Mouse (Mus musculus) spleen, adult 18-20 months (tissue): Measurements from ENCODE around the gene Pcgf1.

ENCODE experiments used
- DNase-seq, 2 experiments: peaks; one replicate each; pipeline ENCODE4 v3.0.0; 2022; ENCODE audit warnings: mixed read lengths in 2 of 2

Gene Pcgf1

GRCm38 (mm10) chr6:83103130-83103650, 25.5 kb downstream of the Pcgf1 start:
- no peak for DNase-seq

DNA sequence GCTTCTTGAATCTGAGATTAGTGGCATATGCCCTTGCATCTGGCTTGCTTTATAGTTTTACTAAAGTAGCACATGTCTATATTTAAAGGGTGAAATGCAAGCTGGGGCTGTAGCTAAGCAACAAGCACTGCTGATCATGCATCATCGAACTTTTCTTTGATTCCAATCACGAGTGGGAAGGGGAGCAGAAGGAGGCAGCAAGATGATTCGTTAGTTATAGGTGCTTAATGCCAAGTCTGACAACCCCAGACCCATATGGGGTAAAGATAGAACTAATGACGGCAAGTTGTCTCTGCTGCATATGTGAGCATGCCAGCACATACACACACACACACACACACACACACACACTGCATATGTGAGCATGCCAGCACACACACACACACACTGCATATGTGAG, 26.5 kb downstream of the Pcgf1 start:
- no peak for DNase-seq

- DNase-seq, result peak; percentile 62 to 79
Measured at GRCm38 (mm10) chr6:83107566-83108400, 30.1 kb downstream of the Pcgf1 start.

DNA sequence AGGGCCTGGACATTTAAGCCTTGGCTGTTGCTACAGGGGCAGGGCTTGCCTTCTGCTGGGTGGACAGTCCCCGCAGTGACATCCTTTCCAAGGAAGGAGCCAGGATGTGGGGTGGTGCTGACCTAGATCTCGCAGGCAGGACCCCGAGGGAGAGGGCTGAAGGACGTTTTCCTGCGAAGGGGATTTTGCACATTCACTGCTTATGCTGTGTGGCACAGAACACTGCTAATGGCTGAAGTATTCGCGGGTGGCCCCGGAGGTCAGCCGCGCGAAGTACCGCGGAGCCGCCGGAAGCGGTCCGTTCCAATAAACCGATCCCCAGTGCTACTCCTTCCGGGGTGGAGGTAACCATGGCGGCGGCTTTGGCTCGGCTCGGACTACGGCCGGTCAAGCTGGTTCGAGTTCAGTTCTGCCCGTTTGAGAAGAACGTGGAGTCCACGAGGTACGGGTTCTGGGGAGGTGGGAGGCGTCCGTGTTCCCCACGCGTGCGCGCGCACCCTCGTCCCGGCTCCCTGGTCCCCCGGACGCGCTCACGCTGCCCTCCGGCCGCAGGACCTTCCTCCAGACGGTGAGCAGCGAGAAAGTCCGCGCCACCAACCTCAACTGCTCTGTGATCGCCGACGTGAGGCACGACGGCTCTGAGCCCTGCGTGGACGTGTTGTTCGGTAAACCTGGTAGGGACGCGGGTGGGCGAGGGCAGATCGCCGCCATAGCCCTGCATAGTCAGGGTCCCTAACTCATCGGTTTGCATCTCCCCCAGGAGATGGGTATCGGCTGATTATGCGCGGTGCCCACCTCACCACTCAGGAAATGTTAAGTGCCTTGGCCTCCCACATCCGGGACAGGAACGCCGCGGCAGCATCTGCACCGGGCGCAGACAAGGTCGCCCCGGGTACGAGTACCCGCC, 31.3 kb downstream of the Pcgf1 start, which contains the start of gene Mrpl53:
Mrpl53 (plus strand) TSS at position 279 of the 907 bp plus-strand sequence.
- peak; percentile 65 to 80 for DNase-seq

GRCm38 (mm10) chr6:83111510-83112136, 34.0 kb downstream of the Pcgf1 start:
- no peak for DNase-seq

DNA sequence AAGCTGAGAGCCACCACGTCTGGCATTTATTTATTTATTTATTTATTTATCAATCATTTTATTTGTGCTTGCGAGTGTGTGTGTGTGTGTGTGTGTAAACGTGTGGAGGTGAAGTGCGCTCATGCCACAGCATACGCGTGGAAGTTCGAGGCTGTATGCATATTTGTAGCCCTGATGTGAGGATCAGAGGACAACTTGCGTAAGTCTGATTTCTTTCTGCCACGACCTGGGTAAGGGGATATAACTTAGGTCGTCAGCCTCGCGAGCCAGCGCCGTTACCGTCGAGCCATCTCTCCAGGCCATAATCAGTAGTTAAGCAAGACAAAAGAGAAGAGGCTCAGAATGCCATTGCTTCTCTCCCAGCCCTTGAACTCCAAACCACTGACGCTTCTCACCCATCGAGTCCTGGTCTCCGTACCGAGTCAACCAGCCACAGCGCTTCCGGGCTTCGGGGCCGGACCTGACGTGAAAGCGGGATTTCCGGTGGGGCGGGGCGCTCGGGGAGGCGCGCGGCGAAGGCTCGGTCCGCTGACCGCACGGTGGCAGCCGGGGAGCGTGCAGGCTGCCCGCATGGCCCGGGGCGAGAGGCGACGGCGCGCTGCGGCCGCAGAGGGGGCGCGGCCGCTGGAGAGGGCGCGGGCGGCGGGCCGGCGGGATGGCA, 37.5 kb downstream of the Pcgf1 start, which contains the start of gene Mogs:
Mogs (plus strand) TSS at position 486 of the 661 bp plus-strand sequence.
- peak; percentile 90 to 95 for DNase-seq

DNA sequence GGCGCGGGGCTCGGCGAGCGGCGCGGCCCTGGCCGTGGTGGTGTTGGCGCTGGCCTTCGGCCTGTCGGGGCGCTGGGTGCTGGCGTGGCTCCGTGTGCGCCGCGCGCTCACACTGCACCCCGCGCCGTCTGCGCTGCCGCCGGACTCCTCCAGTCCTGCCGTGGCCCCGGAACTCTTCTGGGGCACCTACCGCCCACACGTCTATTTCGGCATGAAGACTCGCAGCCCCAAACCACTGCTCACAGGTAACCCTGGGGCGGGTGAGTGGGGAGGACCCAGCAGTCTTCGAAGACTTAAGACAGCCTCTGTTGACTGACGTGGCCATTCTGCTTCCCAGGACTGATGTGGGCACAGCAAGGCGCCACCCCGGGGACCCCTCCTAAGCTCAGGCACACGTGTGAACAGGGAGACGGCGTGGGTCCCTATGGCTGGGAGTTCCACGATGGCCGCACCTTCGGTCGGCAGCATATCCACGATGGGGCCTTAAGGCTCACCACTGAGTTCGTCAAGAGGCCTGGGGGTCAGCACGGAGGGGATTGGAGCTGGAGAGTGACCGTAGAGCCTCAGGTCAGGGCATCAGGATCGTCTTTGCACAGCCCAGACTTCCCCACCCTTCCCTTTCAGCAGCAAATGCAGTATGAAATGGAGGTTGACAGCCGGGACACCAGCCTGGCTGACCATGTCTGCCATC, 38.2 kb downstream of the Pcgf1 start:
- no peak for DNase-seq

DNA sequence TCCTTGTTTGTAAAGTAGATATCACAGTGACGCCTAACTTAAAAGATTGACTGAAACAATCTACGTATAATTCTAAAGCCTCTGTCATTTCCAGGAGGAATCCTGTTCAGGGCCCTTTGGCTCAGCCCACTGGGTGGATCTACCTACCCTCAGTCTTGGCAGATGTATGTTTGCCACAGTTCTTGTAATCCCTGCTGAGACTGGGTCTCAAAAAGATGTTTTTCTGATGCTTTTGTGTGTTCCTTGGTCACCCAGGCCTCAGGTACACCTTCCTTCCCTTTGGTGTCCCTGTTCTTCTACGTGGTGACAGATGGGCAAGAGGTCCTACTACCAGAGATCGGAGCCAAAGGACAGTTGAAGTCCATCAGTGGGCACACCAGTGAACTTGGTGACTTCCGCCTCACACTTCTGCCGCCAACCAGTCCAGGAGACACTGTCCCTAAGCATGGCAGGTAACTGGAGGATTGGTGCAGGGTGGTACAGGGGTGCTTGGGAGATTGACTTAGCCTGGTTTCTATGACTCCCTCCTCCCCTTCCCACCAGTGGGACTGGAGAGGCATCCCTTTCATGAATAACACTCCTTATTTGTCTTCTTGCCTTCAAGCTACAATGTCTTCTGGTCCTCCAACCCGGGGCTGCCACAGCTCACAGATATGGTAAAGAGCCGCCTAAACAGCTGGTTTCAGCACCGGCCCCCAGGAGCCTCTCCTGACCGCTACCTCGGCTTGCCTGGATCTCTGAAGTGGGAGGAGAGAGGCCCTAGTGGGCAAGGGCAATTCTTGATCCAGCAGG, 38.9 kb downstream of the Pcgf1 start:
- DNase-seq, result no peak

- DNase-seq, result no peak
Measured at GRCm38 (mm10) chr6:83117165-83117438, 39.4 kb downstream of the Pcgf1 start.

DNA sequence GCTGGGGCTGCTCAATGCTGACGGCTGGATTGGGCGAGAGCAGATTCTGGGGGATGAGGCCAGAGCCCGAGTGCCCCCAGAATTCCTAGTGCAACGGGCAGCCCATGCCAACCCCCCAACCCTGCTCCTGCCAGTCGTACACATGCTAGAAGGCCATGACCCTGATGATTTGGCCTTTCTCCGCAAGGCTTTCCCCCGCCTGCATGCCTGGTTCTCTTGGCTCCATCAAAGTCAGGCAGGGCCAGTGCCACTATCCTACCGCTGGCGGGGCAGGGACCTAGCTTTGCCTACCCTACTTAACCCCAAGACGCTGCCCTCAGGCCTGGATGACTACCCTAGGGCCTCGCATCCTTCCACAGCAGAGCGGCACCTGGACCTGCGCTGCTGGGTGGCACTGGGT, 39.9 kb downstream of the Pcgf1 start:
- no peak for DNase-seq

- DNase-seq, result no peak
Measured at GRCm38 (mm10) chr6:83118369-83118768, 40.7 kb downstream of the Pcgf1 start.

DNA sequence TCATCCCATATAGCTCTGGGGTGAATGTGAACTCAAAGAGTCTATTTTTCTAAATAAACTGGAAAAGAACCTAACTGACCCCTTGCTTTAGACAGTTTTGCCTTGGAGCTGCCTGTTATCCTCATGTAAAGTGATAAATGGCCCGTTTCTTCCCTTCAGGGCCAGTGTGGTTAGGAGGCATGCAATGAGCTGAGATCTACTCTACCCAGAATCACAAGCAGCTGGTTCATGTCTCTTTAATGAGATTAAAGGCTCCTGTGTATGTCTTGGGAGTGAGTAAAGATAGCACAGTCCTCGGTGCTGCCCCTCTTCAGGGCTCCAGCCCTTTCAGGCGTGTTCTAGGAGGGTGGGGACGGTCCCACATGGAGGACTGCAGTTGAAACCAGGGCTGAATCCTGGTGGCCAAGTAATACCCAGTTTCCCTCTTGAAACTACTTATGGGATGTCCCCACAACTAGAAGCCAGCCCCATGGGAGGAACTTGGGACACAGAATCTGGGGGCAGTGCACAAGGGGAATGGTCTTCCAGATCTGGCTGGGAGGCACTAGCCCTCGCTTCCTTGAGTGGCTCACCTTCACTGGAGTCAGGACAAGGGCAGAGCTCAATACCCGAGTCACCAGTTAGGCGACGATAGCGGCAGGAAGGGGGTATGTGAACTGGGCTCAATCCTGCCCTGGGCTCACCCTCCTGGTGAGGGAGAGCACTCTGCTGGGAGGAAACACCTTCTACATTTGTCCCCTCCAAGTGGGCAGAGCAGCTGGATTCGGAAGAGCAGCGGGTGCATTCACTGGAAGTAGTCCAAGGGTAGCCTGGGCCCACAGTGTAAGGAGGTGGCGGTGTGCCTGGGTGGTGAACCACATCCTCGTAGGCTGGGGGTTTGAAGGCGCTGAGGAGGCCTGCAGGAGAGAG, 41.4 kb downstream of the Pcgf1 start:
- DNase-seq, result no peak

DNA sequence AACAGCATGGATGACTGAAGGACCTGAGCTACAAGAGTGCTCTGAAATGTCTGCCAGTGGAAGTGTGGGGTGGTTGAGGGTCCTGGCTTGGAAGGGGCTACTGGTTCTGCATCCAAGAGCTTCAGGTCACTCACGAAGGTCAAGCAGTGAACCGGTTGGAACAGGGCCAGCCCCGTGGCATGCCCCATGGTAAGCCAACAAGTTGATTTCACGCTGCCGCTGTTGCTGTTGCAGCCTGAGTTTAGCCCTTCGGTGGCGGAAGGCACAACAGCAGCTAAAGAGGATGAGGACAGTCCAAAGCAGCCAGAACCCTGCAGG, 42.0 kb downstream of the Pcgf1 start:
- DNase-seq, result peak in 1 of 2 experiments; percentile 17

DNA sequence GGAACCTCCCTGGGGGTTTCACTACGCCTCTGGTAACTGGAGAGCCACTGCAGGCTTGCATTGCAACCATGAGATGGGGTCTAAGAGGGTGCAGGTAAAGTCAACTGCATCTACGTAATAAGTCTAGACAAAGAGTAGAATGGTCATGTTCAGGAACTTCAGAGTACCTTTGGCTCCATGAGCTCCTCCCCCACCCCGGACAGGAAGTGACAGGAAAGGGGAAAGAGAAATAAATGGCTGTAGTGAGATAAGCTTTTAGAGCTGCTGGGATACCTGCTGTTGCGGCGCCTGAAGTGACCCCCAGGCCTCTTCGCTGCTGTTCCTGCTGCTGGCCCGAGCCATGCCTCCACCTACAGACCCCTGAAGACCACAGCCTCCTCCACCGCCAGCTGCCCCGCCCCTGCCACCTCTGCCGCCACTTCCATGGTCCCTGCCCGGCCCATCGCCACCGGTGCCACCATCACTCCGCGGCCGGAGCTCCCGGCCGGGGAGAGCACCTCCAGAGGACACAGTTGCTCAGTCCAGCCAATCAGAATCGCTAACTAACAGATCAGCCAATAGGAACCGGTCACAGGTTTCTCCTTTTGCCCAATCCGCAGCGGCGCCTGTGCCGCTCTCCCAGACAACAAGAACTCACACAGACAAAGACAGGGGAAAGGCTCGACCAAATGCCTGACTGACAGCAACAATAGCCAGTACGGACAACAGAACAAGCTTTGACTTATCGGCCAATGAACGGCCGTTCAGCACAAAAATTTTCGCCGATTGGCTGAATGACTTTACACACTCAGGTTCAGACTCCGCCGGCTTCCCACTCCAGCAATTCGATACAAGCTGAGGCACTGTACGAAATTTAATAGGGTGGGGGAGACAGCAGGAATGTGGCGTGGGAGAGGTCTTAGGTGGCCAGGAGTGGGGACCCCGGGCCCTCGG, 43.5 kb downstream of the Pcgf1 start, which contains the start of gene Wbp1:
Wbp1 (minus strand) TSS at position 630 of the 933 bp plus-strand sequence.
- peak; percentile 78 to 87 for DNase-seq

- DNase-seq, result no peak
Measured at GRCm38 (mm10) chr6:83121863-83122710, 44.4 kb downstream of the Pcgf1 start.

DNA sequence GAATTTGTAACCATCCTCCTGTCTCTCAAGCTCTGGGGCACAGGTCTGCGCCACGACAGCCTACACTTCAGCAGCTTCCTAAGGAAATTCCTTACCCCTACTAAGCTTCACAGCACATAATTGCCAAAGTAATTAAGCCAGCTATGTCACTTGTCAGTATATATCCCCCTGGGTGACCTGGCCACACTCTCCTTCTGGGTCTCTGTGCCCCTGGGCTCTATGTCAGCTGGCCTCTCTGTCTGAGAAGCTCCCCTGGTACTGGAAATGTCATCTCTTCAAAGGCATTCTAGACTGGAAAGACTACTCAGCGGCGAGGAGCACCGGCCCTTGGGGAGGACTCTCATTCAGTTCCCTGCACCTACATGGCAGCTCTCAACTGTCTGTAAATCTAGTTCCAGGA, 45.3 kb downstream of the Pcgf1 start:
- no peak for DNase-seq

DNA sequence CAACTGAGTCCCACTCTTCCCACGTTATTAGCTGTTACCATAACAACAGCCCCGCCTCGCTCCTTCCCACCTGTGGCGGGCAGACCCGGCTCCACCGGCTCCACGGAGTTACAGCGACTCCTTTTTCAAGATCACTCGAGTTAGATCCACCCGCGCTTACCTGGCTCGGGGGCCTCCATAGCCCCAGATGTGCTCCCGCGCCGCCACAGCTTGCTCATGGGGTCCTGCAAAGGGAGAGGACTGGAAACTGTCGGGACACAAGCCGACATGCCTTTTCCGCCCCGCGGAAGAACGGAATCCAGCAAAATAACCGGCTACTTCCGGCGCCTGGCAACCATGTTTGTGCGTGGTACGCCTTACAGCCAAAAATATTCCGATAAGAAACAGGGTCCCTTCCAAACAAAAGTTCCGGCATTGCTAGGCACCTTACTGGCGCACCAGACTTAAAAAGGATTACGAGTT, 47.2 kb downstream of the Pcgf1 start:
- peak; percentile 76 to 84 for DNase-seq

- no peak for DNase-seq
Measured at GRCm38 (mm10) chr6:83125331-83125730, 47.7 kb downstream of the Pcgf1 start, which contains the start of gene Ino80b. TSS of gene Ino80b (minus strand) at chr6:83125431.
